Mouse (Mus musculus) c-Kit-positive CD71-negative TER-119-negative erythroid progenitor cells, embryonic 14.5 days (primary cell): ENCODE measurements at regions not wholly inside any gene's neighbourhood (a gene's known extent, or its start where the extent isn't known, plus 50 kb on each side); places are given as distances from the start of the nearest gene placed in this dataset.
"Not testable (repeated sequence)": the region's sequence is repeated elsewhere in the genome, so short reads cannot be mapped to it uniquely, and the experiment has no call there.

Experiments used
- DNase-seq: peaks from one replicate; pipeline ENCODE4 v3.0.0-alpha.2; 2013; ENCODE audit warnings: low read depth

GRCm38 (mm10) chr2:107869304-107869958, 579.0 kb downstream of the Kcna4 start:
- no peak for DNase-seq

DNA sequence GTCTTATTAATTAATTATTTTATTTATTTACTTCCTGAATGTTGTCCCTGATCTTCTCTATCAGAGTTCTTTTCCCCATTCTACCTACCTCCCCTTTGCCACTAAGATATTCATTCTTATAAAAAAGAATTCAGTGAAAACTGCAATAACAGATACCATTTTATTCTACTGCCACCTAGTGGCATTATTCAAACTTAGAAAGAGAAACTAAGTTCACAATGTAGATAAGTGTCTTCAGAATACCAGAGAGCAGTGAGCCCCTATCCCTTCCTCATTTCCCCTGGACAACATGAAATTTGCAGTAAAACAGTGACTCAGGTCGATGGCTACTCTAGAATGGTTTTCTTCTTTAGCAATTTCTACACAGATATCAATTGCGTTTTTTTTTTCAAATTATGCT, 589.2 kb downstream of the Kcna4 start:
- peak; percentile 2 for DNase-seq

DNA sequence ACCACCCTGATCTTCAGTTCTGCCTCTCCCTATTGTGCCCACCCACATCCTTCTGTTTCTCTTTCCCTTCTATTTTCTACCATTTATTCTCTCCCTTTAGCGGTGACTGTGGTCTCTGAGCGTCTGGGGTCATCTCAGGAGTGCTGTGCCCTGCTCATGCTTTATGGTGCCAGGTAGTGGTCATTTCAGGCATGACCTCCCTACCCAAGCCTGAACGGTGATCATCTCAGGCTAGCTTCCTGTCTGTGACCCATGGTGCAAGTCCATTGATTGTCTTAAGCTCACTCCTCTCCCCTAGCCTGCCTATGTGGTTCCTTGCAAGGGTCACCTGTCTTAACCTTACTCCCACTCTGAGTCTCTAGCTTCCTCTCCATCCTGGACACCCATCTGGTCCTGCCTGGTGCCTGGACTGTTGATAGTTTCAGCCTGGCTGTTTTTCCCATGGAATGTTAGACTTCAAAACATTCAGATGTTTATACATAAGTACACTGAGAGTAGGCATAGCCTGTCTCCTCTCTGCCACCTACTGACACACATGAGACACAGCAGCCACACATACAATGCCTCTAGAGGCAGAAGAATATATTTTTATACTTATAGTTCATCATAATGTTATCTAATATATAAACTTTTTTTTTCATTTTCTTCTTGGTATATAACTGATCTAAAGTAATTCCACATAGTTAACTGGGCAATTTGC, 595.8 kb downstream of the Kcna4 start:
- DNase-seq = no peak

GRCm38 (mm10) chr2:107888245-107888644, 597.8 kb downstream of the Kcna4 start:
- no peak for DNase-seq

- no peak for DNase-seq
Measured at GRCm38 (mm10) chr2:107925116-107925515, 634.7 kb downstream of the Kcna4 start.

DNA sequence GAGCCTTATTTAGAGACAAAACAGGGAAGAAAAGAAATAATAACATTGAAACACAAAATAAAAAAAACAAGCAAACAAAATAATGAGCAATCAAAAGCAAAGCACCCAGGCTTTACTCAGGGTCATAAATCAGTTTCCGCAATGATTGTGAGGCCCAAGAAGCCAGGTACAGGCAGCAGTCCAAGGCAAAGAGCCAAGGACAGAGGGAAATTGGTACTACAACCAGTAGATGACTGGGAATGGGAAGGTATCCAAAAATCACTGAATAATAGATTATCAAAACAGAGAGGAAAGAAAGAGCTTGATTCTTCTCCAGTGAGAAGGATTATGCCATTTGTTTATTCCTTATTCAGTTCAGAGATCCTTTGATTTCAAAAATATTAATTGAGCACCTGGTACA, 636.2 kb downstream of the Kcna4 start:
- no peak for DNase-seq

- no peak for DNase-seq
Measured at GRCm38 (mm10) chr2:107935336-107935735, 644.9 kb downstream of the Kcna4 start.

- no peak for DNase-seq
Measured at GRCm38 (mm10) chr2:107935775-107936174, 645.3 kb downstream of the Kcna4 start.

GRCm38 (mm10) chr2:107941374-107941773, 650.9 kb downstream of the Kcna4 start:
- no peak for DNase-seq

DNA sequence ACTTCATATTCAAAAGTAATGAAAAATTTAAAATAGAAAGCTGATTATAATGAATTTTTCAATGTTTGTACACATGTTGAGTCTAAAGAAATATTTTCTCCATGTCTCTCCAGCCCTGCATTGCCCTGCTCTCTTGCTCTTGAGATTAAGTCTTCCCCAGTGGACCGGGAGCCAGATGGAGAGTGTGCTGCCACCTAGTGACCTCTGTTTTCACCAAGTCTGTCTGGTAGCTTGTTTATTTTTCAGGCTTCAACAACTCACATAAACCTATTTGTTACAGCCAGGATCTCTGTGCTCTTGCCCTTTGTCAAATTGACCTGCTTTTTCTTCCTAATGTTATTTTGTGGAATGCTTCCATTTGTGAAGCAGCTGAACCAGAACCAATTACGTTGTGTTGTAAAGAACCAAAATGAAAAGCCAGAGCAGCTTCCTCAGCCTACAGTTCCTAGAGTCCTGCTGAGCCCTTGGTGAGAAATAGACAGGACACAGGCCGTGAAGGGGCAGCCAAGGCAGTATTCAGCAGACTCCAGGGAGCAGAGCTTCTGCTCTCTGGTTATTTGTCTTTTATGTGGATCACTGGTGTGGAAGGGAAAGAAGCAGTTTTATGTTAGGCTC, 655.5 kb downstream of the Kcna4 start:
- peak; percentile 6 for DNase-seq

DNA sequence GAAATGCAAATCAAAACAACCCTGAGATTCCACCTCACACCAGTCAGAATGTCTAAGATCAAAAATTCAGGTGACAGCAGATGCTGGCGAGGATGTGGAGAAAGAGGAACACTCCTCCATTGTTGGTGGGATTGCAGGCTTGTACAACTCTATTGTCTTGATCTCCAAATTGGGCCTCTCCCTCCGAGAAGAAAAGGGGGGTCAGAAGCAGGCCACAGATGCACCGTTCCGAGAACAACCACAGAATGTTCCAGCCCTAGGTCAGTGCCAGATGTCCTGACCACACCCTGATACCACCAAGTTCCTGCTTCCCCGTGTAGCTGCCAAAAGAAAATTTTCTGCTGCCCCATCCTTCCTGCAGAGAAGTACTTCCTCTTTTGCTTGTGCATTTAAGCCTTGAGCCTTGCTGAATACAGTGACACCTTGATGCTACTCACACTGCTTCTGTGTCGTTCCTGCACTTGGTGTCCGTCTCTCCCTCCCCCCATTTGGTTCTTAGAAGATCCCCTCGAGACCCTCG, 665.2 kb downstream of the Kcna4 start:
- DNase-seq = not testable (repeated sequence)

- not testable (repeated sequence) for DNase-seq
Measured at GRCm38 (mm10) chr2:107963921-107964320, 673.5 kb downstream of the Kcna4 start.

GRCm38 (mm10) chr2:107964841-107965240, 674.4 kb downstream of the Kcna4 start:
- DNase-seq = no peak

DNA sequence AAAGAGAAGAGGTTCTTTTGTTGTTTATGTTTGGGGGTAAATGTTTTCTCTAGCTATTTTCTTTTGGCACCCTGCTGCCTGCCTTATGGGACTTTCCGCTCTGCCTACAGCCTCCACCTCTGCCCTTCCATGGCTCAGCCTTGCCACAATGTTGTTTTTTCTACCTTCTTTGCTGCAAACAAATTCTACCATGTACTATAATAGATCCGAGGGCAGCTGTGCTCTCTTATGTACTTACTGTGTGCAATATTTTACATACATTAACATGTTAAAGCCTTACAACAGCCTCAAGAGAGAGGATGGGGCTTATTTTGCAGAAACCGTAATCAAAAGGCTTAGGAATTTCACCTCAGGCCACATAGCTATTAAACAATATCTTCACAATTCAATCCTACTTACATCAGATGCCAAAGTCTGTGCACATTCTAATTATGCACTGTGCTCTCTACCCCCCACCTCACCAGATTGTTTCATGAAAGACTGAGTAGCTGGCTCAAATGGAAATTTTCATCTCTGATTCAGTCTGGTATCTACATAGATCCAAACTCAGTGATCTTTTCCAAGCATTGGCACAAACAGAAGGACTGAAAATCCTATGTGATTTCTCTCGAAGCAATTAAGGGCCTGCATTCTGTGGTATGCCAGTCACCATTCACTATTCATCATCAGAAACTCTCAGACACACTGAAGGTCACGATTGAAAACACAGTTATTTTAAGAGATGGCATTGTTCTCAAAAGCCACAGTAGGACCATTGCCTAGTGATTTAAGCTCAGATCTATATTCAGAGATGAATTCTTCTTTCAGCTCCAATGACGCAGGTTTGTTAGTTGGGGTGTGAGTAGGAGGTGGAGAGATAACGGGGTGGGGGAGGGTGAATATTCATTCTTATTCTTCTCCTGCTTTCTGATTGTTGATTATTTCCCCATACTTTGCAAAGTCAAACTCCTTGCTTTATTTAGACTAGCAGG, 675.2 kb downstream of the Kcna4 start:
- no peak for DNase-seq

GRCm38 (mm10) chr2:107968526-107968925, 678.1 kb downstream of the Kcna4 start:
- no peak for DNase-seq

- DNase-seq = no peak
Measured at GRCm38 (mm10) chr2:107969526-107969925, 679.1 kb downstream of the Kcna4 start.

- no peak for DNase-seq
Measured at GRCm38 (mm10) chr2:107973528-107973927, 683.1 kb downstream of the Kcna4 start.

GRCm38 (mm10) chr2:107994831-107995230, 704.4 kb downstream of the Kcna4 start:
- DNase-seq = no peak

GRCm38 (mm10) chr2:108011534-108011933, 721.1 kb downstream of the Kcna4 start:
- DNase-seq = no peak

DNA sequence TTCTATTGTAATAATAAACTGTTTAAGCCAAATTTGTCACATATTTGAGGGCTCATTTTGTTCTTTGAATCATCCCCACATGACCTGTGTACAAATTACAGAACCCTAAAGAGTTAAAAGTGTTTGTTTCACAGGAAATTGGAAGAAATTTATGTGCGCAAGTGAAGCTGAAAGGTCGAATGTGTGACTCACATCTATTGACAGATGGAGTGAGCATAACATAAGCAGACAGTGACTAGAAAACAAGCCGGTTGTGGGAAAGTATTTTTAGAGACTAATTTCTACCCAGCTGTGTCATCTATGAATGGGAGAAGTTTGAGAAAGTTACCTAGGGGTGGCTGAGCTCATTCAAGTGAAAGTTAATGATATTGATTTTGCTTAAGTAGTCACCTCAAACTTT, 732.8 kb downstream of the Kcna4 start:
- no peak for DNase-seq

- no peak for DNase-seq
Measured at GRCm38 (mm10) chr2:108030657-108031056, 740.2 kb downstream of the Kcna4 start.
